Mouse (Mus musculus) T-helper 1 cell (primary cell): ENCODE measurements around the gene Psmd3.
"Not testable (repeated sequence)": the region's sequence is repeated elsewhere in the genome, so short reads cannot be mapped to it uniquely, and the experiment has no call there.

ENCODE experiments used
- in situ Hi-C: fragments of 300-600 bp; cut with MboI, MseI; formaldehyde crosslinking; loops from one replicate; pipeline ENCODE4 v1.15.1; 2025; ENCODE audit warnings: high pct_unique_total_duplicates

Gene Psmd3

GRCm38 (mm10) chr11:98681786-98682745 lies at the start of gene Psmd3:
Psmd3 (plus strand) TSS chr11:98682554.
- in situ Hi-C loops, result no loop called here

- in situ Hi-C loops, result not testable (repeated sequence)
These were observed 46.9 kb upstream of the Psmd3 start for GRCm38 (mm10) chr11:98635312-98635970.

GRCm38 (mm10) chr11:98637501-98637900 lies 44.9 kb upstream of the Psmd3 start:
- in situ Hi-C loops, result no loop called here

GRCm38 (mm10) chr11:98640091-98640490 lies 42.3 kb upstream of the Psmd3 start:
- in situ Hi-C loops, result no loop called here

GRCm38 (mm10) chr11:98644757-98645156 lies 37.6 kb upstream of the Psmd3 start:
- in situ Hi-C loops, result loop anchor here (5.0 kb wide), 2 partner anchors 37 to 87 kb away; no protein-coding TSS in a partner anchor

- in situ Hi-C loops, result loop anchor here (5.0 kb wide), 2 partner anchors 39 to 89 kb away; no protein-coding TSS in a partner anchor
These were observed 36.4 kb upstream of the Psmd3 start for GRCm38 (mm10) chr11:98645946-98646345.

GRCm38 (mm10) chr11:98646459-98646858 lies 35.9 kb upstream of the Psmd3 start, which contains the start of gene Gsdma2:
Gsdma2 (plus strand) TSS chr11:98646759.
- in situ Hi-C loops, result loop anchor here (5.0 kb wide), 2 partner anchors 39 to 89 kb away; no protein-coding TSS in a partner anchor

GRCm38 (mm10) chr11:98655076-98655475 lies 27.3 kb upstream of the Psmd3 start:
- in situ Hi-C loops, result loop anchor here (10.0 kb wide), 2 partner anchors 390 to 1290 kb away; partner anchors contain the start of gene Socs7

- in situ Hi-C loops, result no loop called here
These were observed 21.8 kb upstream of the Psmd3 start for GRCm38 (mm10) chr11:98660517-98660916.

GRCm38 (mm10) chr11:98664091-98664490 lies 18.3 kb upstream of the Psmd3 start, which contains the start of gene Gsdma:
Gsdma (plus strand) TSS chr11:98664351.
- in situ Hi-C loops, result no loop called here

GRCm38 (mm10) chr11:98668984-98669383 lies 13.4 kb upstream of the Psmd3 start:
- in situ Hi-C loops, result no loop called here

GRCm38 (mm10) chr11:98671284-98671815 lies 11.0 kb upstream of the Psmd3 start:
- in situ Hi-C loops, result loop anchor here (10.0 kb wide), 1 partner anchor 47 kb away; the partner anchor contains the start of genes Gm12355 and Gsdma3

- in situ Hi-C loops, result loop anchor here (10.0 kb wide), 1 partner anchor 47 kb away; the partner anchor contains the start of genes Gm12355 and Gsdma3
These were observed 10.5 kb upstream of the Psmd3 start for GRCm38 (mm10) chr11:98671857-98672256.

GRCm38 (mm10) chr11:98672482-98672881 lies 9.9 kb upstream of the Psmd3 start:
- in situ Hi-C loops, result loop anchor here (10.0 kb wide), 1 partner anchor 48 kb away; the partner anchor contains the start of genes Gm12355 and Gsdma3

- in situ Hi-C loops, result loop anchor here (10.0 kb wide), 1 partner anchor 48 kb away; the partner anchor contains the start of genes Gm12355 and Gsdma3
These were observed 9.2 kb upstream of the Psmd3 start for GRCm38 (mm10) chr11:98673136-98673535.

GRCm38 (mm10) chr11:98675829-98676363 lies 6.5 kb upstream of the Psmd3 start:
- in situ Hi-C loops, result loop anchor here (10.0 kb wide), 1 partner anchor 51 kb away; the partner anchor contains the start of genes Gm12355 and Gsdma3

GRCm38 (mm10) chr11:98680023-98680422 lies 2.3 kb upstream of the Psmd3 start:
- in situ Hi-C loops, result no loop called here

GRCm38 (mm10) chr11:98680595-98680994 lies 1.8 kb upstream of the Psmd3 start:
- in situ Hi-C loops, result not testable (repeated sequence)

GRCm38 (mm10) chr11:98681186-98681585 lies 1.2 kb upstream of the Psmd3 start:
- in situ Hi-C loops, result no loop called here

- in situ Hi-C loops, result no loop called here
These were observed 457 bp downstream of the Psmd3 start for GRCm38 (mm10) chr11:98682811-98683210.

- in situ Hi-C loops, result no loop called here
These were observed 3.3 kb downstream of the Psmd3 start for GRCm38 (mm10) chr11:98685642-98686041.
